Mouse (Mus musculus) kidney, postnatal 0 days (tissue): ENCODE data around the gene Oxct2b. TPM values are rescaled to one million over a fixed set of nuclear protein-coding genes. Genes with fewer than 3 reads are reported as not detected.
"Not testable (repeated sequence)": the region's sequence is repeated elsewhere in the genome, so short reads cannot be mapped to it uniquely, and the experiment has no call there.

Experiments
- ATAC-seq: fragments of 200-750 bp; cut with Nextera tagmentation; replicated peaks from 2 replicates; pipeline ENCODE4 v1.8.0; 2017; ENCODE audit warnings: low read depth, moderate number of reproducible peaks, moderate TSS enrichment, moderate library complexity; ENCODE audit not compliant: low FRiP score
- DNase-seq: peaks from one replicate; pipeline ENCODE4 v3.0.0-alpha.2; 2016; ENCODE audit warnings: low spot score
- H3K27ac ChIP-seq: fragments of 300-500 bp; sonication (generic); 2 replicates; pipeline ENCODE4 v1.5.1; 2014; ENCODE audit warnings: mild to moderate bottlenecking
- H3K27me3 ChIP-seq: fragments of 300-500 bp; sonication (generic); 2 replicates; pipeline ENCODE4 v1.6.1; 2014; ENCODE audit warnings: low read length, mixed read lengths; ENCODE audit not compliant: insufficient read depth
- H3K36me3 ChIP-seq: fragments of 300-500 bp; sonication (generic); 2 replicates; pipeline ENCODE4 v1.6.1; 2014; ENCODE audit warnings: low read length, mixed read lengths; ENCODE audit not compliant: insufficient read depth
- H3K4me1 ChIP-seq: fragments of 300-500 bp; sonication (generic); replicated peaks from 2 replicates; pipeline ENCODE4 v1.6.1; 2014; ENCODE audit warnings: antibody characterized with exemption, low read length, mixed read lengths; ENCODE audit not compliant: insufficient read depth
- H3K4me2 ChIP-seq: fragments of 300-500 bp; sonication (generic); 2 replicates; pipeline ENCODE4 v1.6.1; 2014; ENCODE audit warnings: mild to moderate bottlenecking, low read length, moderate library complexity, mixed read lengths
- H3K4me3 ChIP-seq: fragments of 300-500 bp; sonication (generic); replicated peaks from 2 replicates; pipeline ENCODE4 v1.5.1; 2014; ENCODE audit warnings: low read depth, low read length
- H3K9ac ChIP-seq: fragments of 300-500 bp; sonication (generic); 2 replicates; pipeline ENCODE4 v1.6.1; 2014; ENCODE audit warnings: low read depth, low read length
- H3K9me3 ChIP-seq: fragments of 300-500 bp; sonication (generic); replicated peaks from 2 replicates; pipeline ENCODE4 v1.6.1; 2016; ENCODE audit warnings: low read length, inconsistent platforms, mixed read lengths
- CTCF ChIP-seq: IDR thresholded peaks from 2 replicates; pipeline ENCODE4 v1.5.1; 2016; ENCODE audit warnings: antibody characterized with exemption, low read depth, mild to moderate bottlenecking, moderate library complexity
- WGBS: fragments of 180-500 bp; shearing (Covaris S2); extraction: QIAGEN DNeasy Blood & Tissue Kit; methylation state at CpG from one replicate; pipeline ENCODE4 v1.1.7; 2014; 5-methylcytosine and 5-hydroxymethylcytosine counted together
- polyA plus RNA-seq: library from polyadenylated mRNA; unstranded; fragments of >200 nt; fragmentation: Nextera tagmentation; extraction: Ambion mirVana; gene quantifications from 2 replicates; pipeline ENCODE4 v1.2.1, GENCODE M21; 2015

The Oxct2b gene
- polyA plus RNA-seq, 1 experiment from 2014 or later: 0.17 TPM

DNA sequence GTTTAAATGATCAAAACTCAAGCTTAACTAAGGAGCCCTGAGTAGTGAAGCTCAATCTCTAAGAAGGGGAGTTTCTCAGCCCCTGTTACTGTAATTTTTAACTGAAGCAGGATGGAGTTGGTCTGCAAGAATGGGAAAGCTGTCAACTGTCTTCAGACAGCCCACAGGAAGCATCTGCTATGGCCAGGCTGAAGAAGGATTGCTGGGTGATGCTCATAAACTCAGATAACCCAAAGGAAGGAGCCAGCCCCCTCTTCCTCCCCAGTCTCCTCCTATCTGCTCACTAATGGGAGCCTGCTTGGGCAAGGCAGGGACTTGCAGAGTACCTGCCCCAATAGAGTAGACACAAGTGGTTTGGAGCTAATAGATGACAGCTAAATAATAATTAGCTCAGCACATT, 39.8 kb downstream of the Oxct2b start:
- Histone ChIP-seq H3K4me1 (no peaks in the 10 kb centered on the region), H3K9me3 (no peaks in the 10 kb centered on the region), H3K9ac (no peak overlapping the region), H3K36me3 (no peaks in the 10 kb centered on the region), H3K27me3 (no peaks in the 10 kb centered on the region), H3K27ac (no peak overlapping the region), H3K4me3 (no peak overlapping the region), H3K4me2 (no peak overlapping the region)
- TF ChIP-seq CTCF: no peak
- DNase-seq (no peak), ATAC-seq (no peak)

DNA sequence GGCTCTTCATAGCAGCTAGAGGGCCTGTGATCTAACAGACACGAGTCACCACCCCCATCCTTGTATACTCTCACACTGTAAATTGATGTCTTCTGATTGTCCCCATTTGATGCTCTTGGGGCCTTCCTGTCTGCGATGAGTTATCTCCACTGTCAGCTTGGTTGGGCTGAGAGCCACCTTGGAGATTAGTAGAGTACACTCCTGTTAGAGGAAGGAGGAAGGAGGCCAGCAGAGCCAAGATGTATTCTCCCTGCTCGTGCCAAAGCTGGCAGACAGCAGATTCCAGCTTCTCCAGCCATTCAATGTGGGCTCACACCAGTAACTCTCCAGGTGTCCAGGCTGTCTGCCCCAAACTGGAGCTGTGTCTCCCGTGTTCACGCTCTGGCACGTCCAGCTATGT, 44.5 kb downstream of the Oxct2b start:
- H3K27me3 ChIP-seq: no peaks in the 10 kb centered on the region
- no peaks in the 10 kb centered on the region for H3K9me3 ChIP-seq
- H3K4me3 ChIP-seq: no peak overlapping the region
- 83% methylated on average over 6 of the region's 6 CpGs for WGBS
- DNase-seq (no peak), ATAC-seq (no peak)
- H3K36me3 ChIP-seq: no peaks in the 10 kb centered on the region
- no peak overlapping the region for H3K27ac ChIP-seq
- TF ChIP-seq CTCF: no peak
- no peaks in the 10 kb centered on the region for H3K4me1 ChIP-seq
- no peak overlapping the region for H3K4me2 ChIP-seq
- no peak overlapping the region for H3K9ac ChIP-seq

GRCm38 (mm10) chr4:123161251-123161650, 45.2 kb downstream of the Oxct2b start:
- H3K36me3 ChIP-seq, H3K9ac ChIP-seq, H3K27ac ChIP-seq, H3K4me3 ChIP-seq, DNase-seq, H3K27me3 ChIP-seq, H3K4me1 ChIP-seq, H3K4me2 ChIP-seq, ATAC-seq, H3K9me3 ChIP-seq: not testable (repeated sequence)
- WGBS: 42% methylated on average over 3 of the region's 3 CpGs

- WGBS: 12% methylated on average over 15 of the region's 15 CpGs
- TF ChIP-seq CTCF: no peak
- Histone ChIP-seq H3K4me3 (no peak overlapping the region), H3K27me3 (no peaks in the 10 kb centered on the region), H3K4me1 (no peaks in the 10 kb centered on the region), H3K27ac (no peak overlapping the region), H3K36me3 (no peaks in the 10 kb centered on the region), H3K9ac (no peak overlapping the region), H3K4me2 (peak overlapping the region; percentile 45), H3K9me3 (no peaks in the 10 kb centered on the region)
- DNase-seq (no peak), ATAC-seq (no peak)
These were observed 46.3 kb downstream of the Oxct2b start for GRCm38 (mm10) chr4:123162305-123162917.

DNA sequence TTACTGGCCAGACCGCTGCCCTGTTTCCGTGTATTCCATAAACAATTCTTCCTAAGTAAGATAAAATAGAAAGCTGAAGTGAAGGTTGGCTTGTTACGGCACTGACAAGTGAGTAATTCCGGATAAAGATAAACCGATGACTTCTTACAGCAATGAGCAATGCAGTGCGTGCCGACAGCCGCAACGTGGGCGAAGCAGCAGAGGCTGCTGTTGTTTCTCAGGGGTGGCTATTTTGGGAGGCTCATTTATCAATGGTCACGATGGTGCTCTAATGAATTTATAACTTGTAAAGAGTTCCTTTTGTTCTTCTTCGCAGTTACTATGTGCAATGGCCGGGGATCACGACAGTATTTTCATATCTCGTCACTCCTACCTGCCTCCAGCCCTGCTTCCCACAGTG, 48.1 kb downstream of the Oxct2b start:
- DNase-seq (no peak), ATAC-seq (no peak)
- Histone ChIP-seq H3K9me3 (no peaks in the 10 kb centered on the region), H3K9ac (no peak overlapping the region), H3K27ac (no peak overlapping the region), H3K4me1 (no peaks in the 10 kb centered on the region), H3K36me3 (no peaks in the 10 kb centered on the region), H3K27me3 (no peaks in the 10 kb centered on the region), H3K4me3 (no peak overlapping the region), H3K4me2 (no peak overlapping the region)
- no peak for TF ChIP-seq CTCF
- 59% methylated on average over 15 of the region's 15 CpGs for WGBS

Other genes with a start within 250 kb of the Oxct2b start
- 63.7 and 71.2 TPM in 2 replicates for gene Cap1, start 230.2 kb upstream of the Oxct2b start, polyA plus RNA-seq
- gene Mfsd2a, start 155.1 kb upstream of the Oxct2b start, polyA plus RNA-seq: 1.8 and 2.1 TPM in 2 replicates
- 6.5 and 7.1 TPM in 2 replicates for gene Mycl, start 120.6 kb upstream of the Oxct2b start, polyA plus RNA-seq
- gene Trit1, start 99.7 kb upstream of the Oxct2b start, polyA plus RNA-seq: 15.7 and 17.1 TPM in 2 replicates
- gene Bmp8b, start 11.1 kb upstream of the Oxct2b start, polyA plus RNA-seq: 0.34 and 0.38 TPM in 2 replicates
- gene Ppie, start 23.7 kb downstream of the Oxct2b start, polyA plus RNA-seq: 76.9 and 82.8 TPM in 2 replicates
- 3.7 and 3.8 TPM in 2 replicates for gene Hpcal4, start 67.0 kb downstream of the Oxct2b start, polyA plus RNA-seq
- gene Nt5c1a, start 85.2 kb downstream of the Oxct2b start, polyA plus RNA-seq: 0.47 and 0.71 TPM in 2 replicates
- 28.7 and 31.6 TPM in 2 replicates for gene Heyl, start 117.3 kb downstream of the Oxct2b start, polyA plus RNA-seq
- 28.2 and 29.7 TPM in 2 replicates for gene Pabpc4, start 146.1 kb downstream of the Oxct2b start, polyA plus RNA-seq
- not detected in 2 replicates for gene Oxct2a, start 207.4 kb downstream of the Oxct2b start, polyA plus RNA-seq
- 0.32 and 0.41 TPM in 2 replicates for gene Bmp8a, start 227.0 kb downstream of the Oxct2b start, polyA plus RNA-seq